ENCODE assay signal across 19 mouse cellular contexts in genomic region chr6:50009856-50010255, GRCm38 (mm10).
DNase-seq lines count a peak whose midpoint lies in the region; ATAC-seq and TF ChIP-seq lines count a peak whose summit lies in the region.
"Had no signal": no experiment of that assay in that cellular context is flagged by ENCODE, and none has a peak within 500 bp of the region (broad histone marks: within the 10 kb centered on the region; RNA-seq: fewer than 3 reads in every experiment).

No protein-coding gene starts in this region.

- no peaks in the 10 kb centered on the region for H3K27me3 ChIP-seq in forebrain, embryonic 15.5 days
- no peaks in the 10 kb centered on the region for H3K27me3 ChIP-seq in forebrain, embryonic 10.5 days (ENCODE audit: poor library complexity, severe bottlenecking)
- H3K27me3 ChIP-seq in lung, postnatal 0 days (replicated peaks; ENCODE audit: insufficient read depth, low read length): no peaks in the 10 kb centered on the region
- no peaks in the 10 kb centered on the region for H3K27me3 ChIP-seq in forebrain, embryonic 16.5 days (replicated peaks; ENCODE audit: control insufficient read depth, insufficient read depth, low read length)
- H3K27me3 ChIP-seq: CH12.LX; hindbrain, embryonic 12.5 days had no signal

- WGBS in forebrain, embryonic 15.5 days: 25% methylated on average over 5 of the region's 5 CpGs
- 79% methylated on average over 5 of the region's 5 CpGs for WGBS in forebrain, embryonic 10.5 days
- 58% methylated on average over 5 of the region's 5 CpGs for WGBS in lung, postnatal 0 days
- 42% methylated on average over 5 of the region's 5 CpGs for WGBS in forebrain, embryonic 16.5 days

- H3K27ac ChIP-seq in forebrain, embryonic 15.5 days (replicated peaks): peak overlapping the region; percentile 44
- H3K27ac ChIP-seq in forebrain, embryonic 10.5 days: no peak overlapping the region
- no peak overlapping the region for H3K27ac ChIP-seq in lung, postnatal 0 days (ENCODE audit: low read length)
- no peak overlapping the region; the same call in 1 of the 2 replicates for H3K27ac ChIP-seq in forebrain, embryonic 16.5 days (ENCODE audit: low read length)
- H3K27ac ChIP-seq: embryonic facial prominence, embryonic 10.5 days; hindbrain, embryonic 12.5 days had no signal

- H3K9me3 ChIP-seq in forebrain, embryonic 15.5 days: no peaks in the 10 kb centered on the region
- H3K9me3 ChIP-seq in forebrain, embryonic 10.5 days: no peaks in the 10 kb centered on the region
- no peaks in the 10 kb centered on the region for H3K9me3 ChIP-seq in lung, postnatal 0 days (ENCODE audit: low read length)
- no peaks in the 10 kb centered on the region for H3K9me3 ChIP-seq in forebrain, embryonic 16.5 days (ENCODE audit: control insufficient read depth, low read length)
- H3K9me3 ChIP-seq: embryonic facial prominence, embryonic 10.5 days; hindbrain, embryonic 12.5 days had no signal

- TF ChIP-seq EP300 in lung, postnatal 0 days (IDR thresholded peaks at IDR 0.05): no peak

- ATAC-seq in forebrain, embryonic 15.5 days (replicated peaks): peak; percentile 75
- ATAC-seq in lung, postnatal 0 days: peak; percentile 14; the same call in 1 of the 2 replicates
- ATAC-seq in forebrain, embryonic 16.5 days: peak; percentile 56
- ATAC-seq: hindbrain, embryonic 16.5 days; intestine, postnatal 0 days; Patski had no signal

- no peaks in the 10 kb centered on the region for H3K36me3 ChIP-seq in forebrain, embryonic 15.5 days
- H3K36me3 ChIP-seq in forebrain, embryonic 10.5 days (replicated peaks): no peaks in the 10 kb centered on the region
- no peaks in the 10 kb centered on the region for H3K36me3 ChIP-seq in lung, postnatal 0 days (ENCODE audit: insufficient read depth, low read length)
- no peaks in the 10 kb centered on the region for H3K36me3 ChIP-seq in forebrain, embryonic 16.5 days (ENCODE audit: control insufficient read depth, insufficient read depth)
- H3K36me3 ChIP-seq: embryonic facial prominence, embryonic 10.5 days; hindbrain, embryonic 12.5 days had no signal

- H3K4me1 ChIP-seq in forebrain, embryonic 15.5 days: peaks cover 5% of the 10 kb centered on the region
- H3K4me1 ChIP-seq in forebrain, embryonic 10.5 days: peaks cover 17% of the 10 kb centered on the region
- H3K4me1 ChIP-seq in lung, postnatal 0 days (ENCODE audit: insufficient read depth, low read depth, low read length): no peaks in the 10 kb centered on the region
- peaks cover 2% of the 10 kb centered on the region; the same call in 1 of the 2 replicates for H3K4me1 ChIP-seq in forebrain, embryonic 16.5 days (replicated peaks; ENCODE audit: control insufficient read depth, insufficient read depth, low read length)

- no peak overlapping the region for H3K4me3 ChIP-seq in forebrain, embryonic 15.5 days
- H3K4me3 ChIP-seq in forebrain, embryonic 10.5 days: no peak overlapping the region
- H3K4me3 ChIP-seq in lung, postnatal 0 days (ENCODE audit: low read depth, low read length): no peak overlapping the region
- H3K4me3 ChIP-seq in forebrain, embryonic 16.5 days (replicated peaks; ENCODE audit: low read length): no peak overlapping the region
- H3K4me3 ChIP-seq: embryonic facial prominence, embryonic 10.5 days; hindbrain, embryonic 12.5 days had no signal

- no peak overlapping the region for H3K9ac ChIP-seq in forebrain, embryonic 15.5 days (replicated peaks)
- H3K9ac ChIP-seq in lung, postnatal 0 days (replicated peaks; ENCODE audit: low read depth): no peak overlapping the region
- H3K9ac ChIP-seq in forebrain, embryonic 16.5 days (replicated peaks; ENCODE audit: low read depth, low read length): no peak overlapping the region
- H3K9ac ChIP-seq: hindbrain, embryonic 12.5 days had no signal

- TF ChIP-seq CTCF in lung, postnatal 0 days (IDR thresholded peaks at IDR 0.05): no peak
- TF ChIP-seq CTCF in brain, embryonic 14.5 days (IDR thresholded peaks at IDR 0.05; ENCODE audit: borderline replicate concordance, extremely low read depth, insufficient read depth, insufficient read length): no peak

- no peak for TF ChIP-seq POLR2A in brain, embryonic 14.5 days (IDR thresholded peaks at IDR 0.05; ENCODE audit: borderline replicate concordance, extremely low read depth, insufficient read depth, insufficient read length, poor library complexity, severe bottlenecking)

- H3K4me2 ChIP-seq in forebrain, embryonic 15.5 days (replicated peaks): no peak overlapping the region
- H3K4me2 ChIP-seq in lung, postnatal 0 days (replicated peaks; ENCODE audit: low read depth, low read length): no peak overlapping the region
- no peak overlapping the region for H3K4me2 ChIP-seq in forebrain, embryonic 16.5 days (ENCODE audit: low read length)
- H3K4me2 ChIP-seq: heart, embryonic 11.5 days; hindbrain, embryonic 12.5 days had no signal

- DNase-seq in forebrain, embryonic 10.5 days (ENCODE audit: extremely low spot score, low spot score): no peak
- DNase-seq in lung, postnatal 0 days (ENCODE audit: low spot score): peak; percentile 31
- no peak for DNase-seq in lung, adult 18-20 months
- DNase-seq in brain, embryonic 14.5 days (ENCODE audit: low read depth): peak; percentile 80
- DNase-seq in neural tube, embryonic 10.5 days (ENCODE audit: extremely low spot score, low spot score): no peak
- DNase-seq: adrenal gland, postnatal 14 days; cerebellum, adult 2 months; cerebellum, postnatal 10 days; gastrocnemius, postnatal 14 days; heart, postnatal 4 days had no signal

Comparison
In these comparisons a context has a peak if more than half of its experiments do, and no peak if none do; other contexts are left out.
1. DNase-seq: peak in lung, postnatal 0 days (single experiment) and brain, embryonic 14.5 days (single experiment); none in forebrain, embryonic 10.5 days (single experiment), lung, adult 18-20 months (0 of 2) and neural tube, embryonic 10.5 days (single experiment).
2. ATAC-seq: peak in every context shown above with its lines; median percentile 75 in forebrain, embryonic 15.5 days; 56 in forebrain, embryonic 16.5 days; 14 in lung, postnatal 0 days.